Mouse (Mus musculus): ENCODE measurements at regions not wholly inside any gene's neighbourhood (a gene's known extent, or its start where the extent isn't known, plus 50 kb on each side); places are given as distances from the start of the nearest gene placed in this dataset.

- TF ChIP-seq POLR2A (IDR thresholded peaks at IDR 0.05; ENCODE audit: insufficient read depth, low read depth, low read length) = no peak
- TF ChIP-seq CTCF (IDR thresholded peaks at IDR 0.05) = no peak
Measured at GRCm38 (mm10) chr12:39785026-39785425, 252.8 kb downstream of the Arl4a start.
